Mouse (Mus musculus): ENCODE results near the gene Atp6v0b.

DNA sequence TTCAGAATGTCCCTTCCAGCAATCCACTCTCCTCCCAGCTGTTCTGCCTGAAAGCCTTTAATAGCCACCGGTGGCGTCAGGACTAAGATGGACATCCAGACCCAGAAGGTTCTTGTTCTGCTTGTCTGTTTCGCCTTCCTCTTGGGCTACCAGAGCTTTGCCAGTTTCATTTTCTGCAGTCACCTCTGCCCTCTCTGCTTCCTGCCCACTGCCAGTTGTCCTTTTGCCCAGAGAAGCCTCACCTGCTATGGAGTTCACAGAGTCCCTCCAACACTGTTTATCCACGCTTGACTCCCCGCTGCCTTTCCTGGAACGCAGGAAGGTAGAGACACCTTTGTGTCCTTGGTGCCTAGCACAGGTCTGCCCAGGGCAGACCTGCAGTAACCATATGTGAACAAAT is 47.8 kb downstream of the Atp6v0b start:
- TF ChIP-seq CTCF (IDR thresholded peaks at IDR 0.05; ENCODE audit: borderline replicate concordance, control insufficient read depth, extremely low read depth, insufficient read depth, low read length, poor library complexity) (no peak), POLR2A (IDR thresholded peaks at IDR 0.05; ENCODE audit: control insufficient read depth, extremely low read depth, insufficient read depth, low read length, poor library complexity) (no peak)
